Mouse (Mus musculus) neutrophil, adult 65 days (primary cell): ENCODE results near the gene Gnaz. TPM values are rescaled to one million over a fixed set of nuclear protein-coding genes. Genes with fewer than 3 reads are reported as not detected.

Source experiments
- total RNA-seq: library from RNA; stranded (reverse); gene quantifications from 2 replicates; pipeline ENCODE4 v1.2.4, GENCODE M21; 2023

The Gnaz gene
- total RNA-seq = 0.68 and 1.3 TPM in 2 replicates

DNA sequence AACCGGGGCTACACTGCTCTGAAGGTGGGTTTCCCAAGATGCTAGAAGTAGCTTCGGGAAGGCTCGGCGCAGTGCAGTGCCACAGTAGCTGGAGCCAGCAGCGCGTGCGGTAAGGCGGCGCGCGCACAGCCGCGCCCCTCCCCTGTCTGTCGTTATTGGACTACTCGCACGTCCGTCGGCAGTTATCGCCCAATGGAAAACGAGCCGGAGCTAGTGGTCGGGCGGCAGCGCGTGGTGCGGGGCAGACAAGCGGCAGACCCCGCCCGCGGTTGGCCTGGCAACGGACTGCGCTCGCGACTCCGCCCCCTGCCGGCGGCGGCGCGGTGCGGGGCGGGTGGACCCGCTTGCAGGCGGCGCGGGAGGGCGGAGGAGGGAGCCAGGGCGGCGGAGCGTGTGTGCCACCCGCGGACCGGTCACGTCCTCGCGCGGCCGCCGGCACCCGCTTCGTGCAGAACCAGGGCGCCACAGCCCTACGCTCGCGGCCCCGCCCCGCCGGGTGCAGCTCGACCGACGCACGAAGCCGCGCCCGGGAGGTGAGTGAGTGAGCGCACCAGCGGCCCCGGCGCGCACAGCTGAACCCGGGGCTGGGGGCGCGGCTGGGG is at the start of gene Gnaz:
Gene Gnaz (plus strand): TSS at position 328 of the 602 bp plus-strand sequence.

GRCm38 (mm10) chr10:75032395-75032794 is 65.4 kb downstream of the Gnaz start, which contains the start of gene Rsph14:
Gene Rsph14, minus strand, starts transcription at chr10:75032586.

DNA sequence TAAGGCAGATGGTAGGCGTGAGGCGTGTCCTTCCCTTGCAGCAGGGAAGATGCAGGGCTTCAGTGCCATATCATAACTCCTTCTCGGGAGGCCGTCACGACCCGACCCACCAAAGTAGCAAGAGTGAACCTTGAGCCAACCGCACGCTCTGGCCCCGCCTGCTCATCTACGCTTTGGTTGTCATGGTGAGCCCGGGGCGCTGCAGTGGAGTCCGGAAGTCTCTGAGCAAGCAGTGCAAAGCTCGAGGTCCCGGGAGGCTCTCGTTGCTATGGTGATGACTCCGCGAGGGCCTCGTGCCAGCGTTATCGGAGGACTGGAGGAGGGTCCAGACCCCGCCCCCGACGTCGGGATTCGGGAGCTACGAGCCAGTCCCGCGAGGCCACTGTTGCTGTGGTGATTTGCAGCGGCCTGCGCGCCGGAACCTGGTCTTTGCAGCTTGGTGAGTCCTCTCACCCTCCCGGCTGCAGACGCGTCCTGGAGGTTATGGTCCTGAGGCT is 70.0 kb downstream of the Gnaz start, which contains the start of gene Rab36:
Gene Rab36 (plus strand): TSS at position 176 of the 497 bp plus-strand sequence.

GRCm38 (mm10) chr10:75060217-75060842 is 93.4 kb downstream of the Gnaz start, which contains the start of gene Bcr:
Gene Bcr, plus strand, starts transcription at chr10:75060592.

Other genes with a start within 250 kb of the Gnaz start
- gene Rsph14, start 65.4 kb downstream of the Gnaz start, total RNA-seq = not detected in 2 replicates
- gene Rab36, start 69.9 kb downstream of the Gnaz start, total RNA-seq = 2.1 and 3.3 TPM in 2 replicates
- 17.8 and 23.2 TPM in 2 replicates for gene Bcr, start 93.4 kb downstream of the Gnaz start, total RNA-seq
- 15.4 and 17.1 TPM in 2 replicates for gene Specc1l, start 244.9 kb downstream of the Gnaz start, total RNA-seq